Mouse (Mus musculus) stomach, embryonic 14.5 days (tissue): ENCODE results near the gene Vcl. TPM values are rescaled to one million over a fixed set of nuclear protein-coding genes. Genes with fewer than 3 reads are reported as not detected.

Experiments
- ATAC-seq: fragments of 200-750 bp; cut with Nextera tagmentation; 2 replicates; pipeline ENCODE4 v1.8.0; 2017; ENCODE audit warnings: low read depth, moderate TSS enrichment; ENCODE audit not compliant: insufficient number of reproducible peaks, insufficient read depth, low FRiP score
- H3K27ac ChIP-seq: fragments of 300-500 bp; sonication (generic); 2 replicates; pipeline ENCODE4 v1.5.1; 2014; ENCODE audit warnings: mild to moderate bottlenecking, low read length, moderate library complexity, mixed read lengths
- H3K27me3 ChIP-seq: fragments of 300-500 bp; sonication (generic); 2 replicates; pipeline ENCODE4 v1.6.1; 2014; ENCODE audit warnings: low read length, control low read depth, mixed read lengths; ENCODE audit not compliant: control insufficient read depth, insufficient read depth
- H3K36me3 ChIP-seq: fragments of 300-500 bp; sonication (generic); 2 replicates; pipeline ENCODE4 v1.6.1; 2014; ENCODE audit warnings: mild to moderate bottlenecking, control low read depth, low read length, moderate library complexity, mixed read lengths; ENCODE audit not compliant: control insufficient read depth, insufficient read depth
- H3K4me1 ChIP-seq: fragments of 300-500 bp; sonication (generic); 2 replicates; pipeline ENCODE4 v1.6.1; 2014; ENCODE audit warnings: low read length, control low read depth, mixed read lengths; ENCODE audit not compliant: control insufficient read depth, insufficient read depth
- H3K4me2 ChIP-seq: fragments of 300-500 bp; sonication (generic); replicated peaks from 2 replicates; pipeline ENCODE4 v1.6.1; 2014; ENCODE audit warnings: low read depth, low read length, control low read depth
- H3K4me3 ChIP-seq: fragments of 300-500 bp; sonication (generic); 2 replicates; pipeline ENCODE4 v1.5.1; 2014; ENCODE audit warnings: low read depth, low read length, control low read depth
- H3K9ac ChIP-seq: fragments of 300-500 bp; sonication (generic); replicated peaks from 2 replicates; pipeline ENCODE4 v1.6.1; 2014; ENCODE audit warnings: low read depth, mild to moderate bottlenecking, control low read depth, low read length, moderate library complexity, mixed read lengths
- H3K9me3 ChIP-seq: fragments of 300-500 bp; sonication (generic); 2 replicates; pipeline ENCODE4 v1.6.1; 2016; ENCODE audit warnings: low read depth, low read length, control low read depth; ENCODE audit not compliant: control insufficient read depth
- whole genome bisulfite sequencing: fragments of 180-500 bp; shearing (Covaris S2); extraction: QIAGEN DNeasy Blood & Tissue Kit; methylation state at CpG from one replicate; pipeline ENCODE4 v1.1.7; 2014; 5-methylcytosine and 5-hydroxymethylcytosine counted together
- polyA plus RNA-seq: library from polyadenylated mRNA; unstranded; fragments of >200 nt; fragmentation: Nextera tagmentation; extraction: Ambion mirVana; gene quantifications from 2 replicates; pipeline ENCODE4 v1.2.1, GENCODE M21; 2014

Gene Vcl
- polyA plus RNA-seq, 1 experiment from 2014 or later, result 94.8 TPM

DNA sequence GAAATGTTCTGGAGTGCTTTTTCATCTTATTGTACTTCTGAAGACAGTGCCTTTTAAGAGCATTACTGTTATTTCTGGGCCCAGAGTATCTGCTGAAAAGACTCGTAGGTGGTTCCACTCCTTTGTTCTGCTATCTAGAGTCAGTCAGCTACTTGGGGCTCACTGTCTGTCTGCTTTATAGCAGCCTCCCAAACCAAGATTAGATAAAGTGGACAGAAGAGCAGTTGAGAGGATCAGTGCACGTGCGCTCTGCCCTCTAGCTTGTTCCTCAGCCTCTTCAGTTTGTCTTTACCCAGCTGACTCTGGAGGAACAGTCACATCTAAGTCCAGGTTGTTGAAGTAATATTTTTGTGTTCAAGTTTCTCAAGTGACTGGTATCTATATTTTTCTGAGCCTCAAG is 144.8 kb downstream of the Vcl start:
- Histone ChIP-seq H3K4me2 (no peak overlapping the region), H3K27ac (no peak overlapping the region), H3K9me3 (no peaks in the 10 kb centered on the region), H3K9ac (no peak overlapping the region), H3K27me3 (no peaks in the 10 kb centered on the region), H3K4me3 (no peak overlapping the region), H3K36me3 (no peaks in the 10 kb centered on the region), H3K4me1 (peaks cover 17% of the 10 kb centered on the region)
- 53% methylated on average over 3 of the region's 3 CpGs for WGBS
- no peak for ATAC-seq

GRCm38 (mm10) chr14:21074398-21075320 is 145.5 kb downstream of the Vcl start:
- Histone ChIP-seq H3K4me1 (peaks cover 20% of the 10 kb centered on the region), H3K36me3 (no peaks in the 10 kb centered on the region), H3K9ac (no peak overlapping the region; the same call in 1 of the 2 replicates), H3K27ac (no peak overlapping the region), H3K27me3 (no peaks in the 10 kb centered on the region), H3K4me2 (peak overlapping the region; percentile 87), H3K9me3 (no peaks in the 10 kb centered on the region), H3K4me3 (peak overlapping the region; percentile 56)
- ATAC-seq, result no peak
- WGBS, result 29% methylated on average over 11 of the region's 11 CpGs

DNA sequence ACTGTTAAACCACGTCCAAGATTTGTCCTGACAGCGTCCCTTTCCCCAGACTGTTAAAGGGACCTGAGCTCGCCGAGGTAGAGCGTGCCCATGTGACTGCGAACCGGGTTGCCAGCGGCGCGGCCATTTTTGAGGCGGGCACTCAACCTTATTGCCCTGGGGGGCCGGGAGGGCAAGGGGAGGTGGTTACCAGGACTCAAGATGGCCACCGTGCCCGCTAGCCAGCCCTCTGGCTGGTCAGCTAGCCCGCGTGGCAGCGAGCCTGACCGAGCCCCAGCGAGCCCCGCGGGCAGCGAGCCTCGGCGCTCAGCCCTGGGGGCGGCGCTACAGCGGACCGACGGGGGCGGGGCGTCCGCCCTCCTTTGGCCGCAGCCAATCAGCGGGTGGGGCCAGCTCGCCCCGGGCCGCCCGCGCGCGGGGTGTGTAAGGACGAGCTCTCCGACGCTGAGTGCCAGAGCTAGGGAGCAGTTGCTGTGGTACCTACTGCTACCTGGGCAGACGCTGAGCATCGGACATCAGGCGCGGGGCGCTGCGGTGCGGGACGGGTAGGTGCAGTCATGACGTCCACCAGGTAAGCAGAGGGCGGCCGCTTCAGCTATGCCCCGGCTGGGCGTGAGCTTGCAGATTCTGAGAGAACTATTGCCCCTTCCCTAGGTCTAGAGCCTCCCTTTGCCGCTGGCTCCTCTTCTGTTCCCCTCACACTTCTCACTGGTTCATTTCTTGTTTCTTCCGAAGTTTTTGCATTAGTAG is 146.7 kb downstream of the Vcl start:
- whole genome bisulfite sequencing, result under 1% methylated on average over 59 of the region's 59 CpGs
- H3K36me3 ChIP-seq, result no peaks in the 10 kb centered on the region
- H3K4me2 ChIP-seq, result peak overlapping the region; percentile 87

DNA sequence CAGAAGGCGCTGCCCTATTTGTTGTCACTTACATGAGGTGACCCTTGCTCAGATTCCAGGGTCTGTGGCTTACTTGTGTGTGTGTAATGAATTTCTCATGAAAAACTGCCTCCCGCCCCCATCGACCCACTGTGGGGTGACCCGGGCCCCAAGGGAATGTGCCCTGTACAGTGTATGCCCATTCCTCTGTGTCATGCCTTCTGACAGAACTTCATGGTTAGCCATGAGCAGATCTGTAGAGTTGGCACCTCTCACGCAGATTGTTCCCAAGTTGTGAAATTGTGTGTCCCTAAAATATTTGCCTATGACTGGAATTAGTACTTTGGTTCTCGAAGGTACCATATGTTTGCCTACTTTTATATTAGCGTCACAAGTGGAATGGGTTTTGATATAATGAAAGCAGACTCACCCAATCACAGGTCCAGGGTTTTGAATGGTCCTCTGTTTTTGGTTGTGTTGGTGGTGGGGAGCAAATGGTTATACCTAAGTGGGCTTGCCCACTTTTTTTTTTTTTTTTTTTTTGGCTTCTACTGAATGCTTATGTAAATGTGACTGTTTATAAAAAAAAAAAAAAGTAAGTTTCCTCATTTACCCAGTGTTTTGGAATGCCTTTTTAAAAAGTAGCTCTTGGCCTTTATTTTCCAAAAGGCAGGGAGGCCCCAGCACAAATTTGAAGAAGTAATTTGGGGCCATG is 147.4 kb downstream of the Vcl start:
- H3K4me2 ChIP-seq, result peak overlapping the region; percentile 87
- H3K9ac ChIP-seq, result peak overlapping the region; percentile 36; the same call in 1 of the 2 replicates
- H3K9me3 ChIP-seq, result no peaks in the 10 kb centered on the region
- H3K4me3 ChIP-seq, result peak overlapping the region; percentile 56
- H3K27ac ChIP-seq, result no peak overlapping the region
- H3K36me3 ChIP-seq, result no peaks in the 10 kb centered on the region
- H3K4me1 ChIP-seq, result peaks cover 21% of the 10 kb centered on the region
- no peaks in the 10 kb centered on the region for H3K27me3 ChIP-seq
- no peak; the same call in 1 of the 2 replicates for ATAC-seq
- WGBS, result 41% methylated on average over 7 of the region's 7 CpGs

More for the DNA sequence above, 146.7 kb downstream of the Vcl start:
- Histone ChIP-seq H3K9ac (peak overlapping the region; percentile 36), H3K4me1 (peaks cover 21% of the 10 kb centered on the region), H3K27me3 (no peaks in the 10 kb centered on the region), H3K4me3 (peak overlapping the region; percentile 56), H3K27ac (peak overlapping the region; percentile 82), H3K9me3 (no peaks in the 10 kb centered on the region)
- ATAC-seq, result peak; percentile 97

DNA sequence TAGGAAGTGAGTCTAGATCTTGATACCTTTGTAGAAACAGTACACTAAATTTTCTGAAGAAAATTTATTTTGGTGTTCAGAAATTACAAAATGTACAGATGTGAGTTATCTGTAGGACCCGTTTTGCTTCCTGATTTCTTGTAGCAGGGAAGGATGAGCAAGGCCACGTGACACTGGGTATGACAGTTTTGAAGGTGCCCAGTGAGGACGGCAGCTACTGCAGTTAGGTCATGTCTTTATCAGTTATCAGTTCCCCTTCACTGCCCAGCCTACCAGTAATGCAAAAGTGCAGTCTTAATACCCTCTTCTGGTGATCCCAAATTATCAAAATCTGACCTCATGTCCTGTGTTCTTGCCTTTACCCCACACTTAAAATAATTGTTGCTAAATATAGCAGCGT is 148.7 kb downstream of the Vcl start:
- Histone ChIP-seq H3K4me1 (peaks cover 21% of the 10 kb centered on the region), H3K9me3 (no peaks in the 10 kb centered on the region), H3K36me3 (no peaks in the 10 kb centered on the region), H3K4me2 (no peak overlapping the region), H3K4me3 (no peak overlapping the region), H3K27me3 (no peaks in the 10 kb centered on the region), H3K27ac (no peak overlapping the region), H3K9ac (no peak overlapping the region)
- no peak for ATAC-seq
- 81% methylated on average over 4 of the region's 4 CpGs for WGBS

DNA sequence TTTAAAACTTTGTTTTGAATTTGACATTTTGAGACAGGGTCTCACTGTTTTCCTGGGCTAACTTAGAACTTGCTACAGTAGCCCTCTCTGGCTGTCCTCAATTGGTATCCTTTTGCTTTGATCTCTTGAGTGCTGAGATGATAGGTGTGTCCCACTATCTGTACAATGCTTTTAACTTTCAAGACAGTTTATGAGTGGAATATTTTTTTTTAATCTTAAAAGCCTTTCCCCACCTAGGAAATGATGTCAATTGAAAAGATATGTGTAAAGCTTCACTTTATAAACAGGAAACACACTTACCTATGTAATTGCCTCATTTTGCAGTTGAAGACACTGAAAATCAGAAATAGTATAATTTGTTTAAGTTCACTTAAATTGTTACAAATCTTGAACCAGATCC is 149.3 kb downstream of the Vcl start:
- H3K4me1 ChIP-seq, result peaks cover 21% of the 10 kb centered on the region
- H3K9ac ChIP-seq, result no peak overlapping the region
- no peaks in the 10 kb centered on the region for H3K9me3 ChIP-seq
- H3K4me3 ChIP-seq, result no peak overlapping the region
- H3K27me3 ChIP-seq, result no peaks in the 10 kb centered on the region
- ATAC-seq, result no peak
- no peak overlapping the region for H3K27ac ChIP-seq
- H3K4me2 ChIP-seq, result no peak overlapping the region
- H3K36me3 ChIP-seq, result no peaks in the 10 kb centered on the region

- no peak for ATAC-seq
- Histone ChIP-seq H3K9me3 (no peaks in the 10 kb centered on the region), H3K4me3 (no peak overlapping the region), H3K27ac (no peak overlapping the region), H3K36me3 (no peaks in the 10 kb centered on the region), H3K27me3 (no peaks in the 10 kb centered on the region), H3K9ac (no peak overlapping the region), H3K4me2 (no peak overlapping the region), H3K4me1 (peaks cover 17% of the 10 kb centered on the region)
- 61% methylated on average over 1 of the region's 1 CpGs for WGBS
Measured at GRCm38 (mm10) chr14:21082823-21083222, 153.6 kb downstream of the Vcl start.
